In the genomic region with DNA sequence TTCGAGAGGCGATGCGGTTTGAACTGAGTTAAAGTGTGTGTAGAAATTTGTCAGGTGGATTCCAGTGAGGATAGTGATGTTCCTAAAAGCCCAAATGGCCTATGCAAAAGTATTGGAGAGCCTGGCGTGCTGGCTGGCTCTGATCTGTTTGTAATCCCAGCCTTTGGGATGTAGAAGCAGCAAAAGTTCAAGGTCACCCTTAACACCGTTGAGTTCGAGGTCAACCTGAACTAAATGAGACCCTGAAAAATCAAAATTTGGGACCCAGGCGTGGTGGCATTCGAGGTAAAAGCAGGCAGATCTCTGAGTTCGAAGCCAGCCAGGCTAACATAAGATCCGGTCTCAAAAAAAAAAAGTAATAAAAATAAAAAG, we compare ENCODE assay signal across 7 mouse cellular contexts. TPM values are rescaled to one million over a fixed set of nuclear protein-coding genes. Genes with fewer than 3 reads are reported as not detected.
DNase-seq lines count a peak whose midpoint lies in the region; ATAC-seq and TF ChIP-seq lines count a peak whose summit lies in the region.

No protein-coding gene starts in this region.

- no peak for TF ChIP-seq POLR2A in embryonic fibroblast, embryonic 13.5 days (IDR thresholded peaks at IDR 0.05; ENCODE audit: low read depth, low read length)

- WGBS in lung, embryonic 15.5 days = 28% methylated on average over 10 of the region's 10 CpGs
- 45% methylated on average over 10 of the region's 10 CpGs for WGBS in intestine, postnatal 0 days
- WGBS in neural tube, embryonic 15.5 days = 49% methylated on average over 10 of the region's 10 CpGs

- peak overlapping the region; percentile 82 for H3K4me2 ChIP-seq in lung, embryonic 15.5 days
- peak overlapping the region; percentile 89 for H3K4me2 ChIP-seq in intestine, postnatal 0 days (replicated peaks; ENCODE audit: low read depth)
- peak overlapping the region; percentile 94 for H3K4me2 ChIP-seq in neural tube, embryonic 15.5 days

- no peaks in the 10 kb centered on the region for H3K36me3 ChIP-seq in lung, embryonic 15.5 days
- H3K36me3 ChIP-seq in intestine, postnatal 0 days (ENCODE audit: control insufficient read depth, insufficient read depth) = no peaks in the 10 kb centered on the region
- no peaks in the 10 kb centered on the region; the same call in 1 of the 2 replicates for H3K36me3 ChIP-seq in neural tube, embryonic 15.5 days

- no peaks in the 10 kb centered on the region for H3K27me3 ChIP-seq in lung, embryonic 15.5 days
- no peaks in the 10 kb centered on the region for H3K27me3 ChIP-seq in intestine, postnatal 0 days (replicated peaks; ENCODE audit: control insufficient read depth, insufficient read depth, low read length)
- H3K27me3 ChIP-seq in neural tube, embryonic 15.5 days (replicated peaks) = no peaks in the 10 kb centered on the region

- H3K27ac ChIP-seq in lung, embryonic 15.5 days = peak overlapping the region; percentile 79
- H3K27ac ChIP-seq in embryonic fibroblast, embryonic 13.5 days (ENCODE audit: insufficient read depth, low read length) = no peak overlapping the region
- peak overlapping the region; percentile 46; the same call in 1 of the 2 replicates for H3K27ac ChIP-seq in intestine, postnatal 0 days (ENCODE audit: low read depth, low read length)
- peak overlapping the region; percentile 72 for H3K27ac ChIP-seq in neural tube, embryonic 15.5 days (replicated peaks)

- DNase-seq in lung, postnatal 25 days (ENCODE audit: low spot score) = no peak
- no peak for DNase-seq in thymus, postnatal 14 days
- no peak for DNase-seq in layer of hippocampus, postnatal 25 days (ENCODE audit: extremely low spot score in 1 of 2, low spot score in 1 of 2)

- H3K9me3 ChIP-seq in lung, embryonic 15.5 days = no peaks in the 10 kb centered on the region
- H3K9me3 ChIP-seq in intestine, postnatal 0 days (ENCODE audit: control insufficient read depth) = no peaks in the 10 kb centered on the region
- no peaks in the 10 kb centered on the region for H3K9me3 ChIP-seq in neural tube, embryonic 15.5 days (replicated peaks)

- TF ChIP-seq CTCF in embryonic fibroblast, embryonic 13.5 days (IDR thresholded peaks at IDR 0.05; ENCODE audit: borderline replicate concordance, insufficient read depth, low read length) = no peak
- no peak for TF ChIP-seq CTCF in intestine, postnatal 0 days (IDR thresholded peaks at IDR 0.05; ENCODE audit: low read depth)

- ATAC-seq in lung, embryonic 15.5 days (ENCODE audit: borderline replicate concordance, extremely low read depth, low FRiP score, low TSS enrichment) = no peak
- no peak for ATAC-seq in intestine, postnatal 0 days
- no peak for ATAC-seq in neural tube, embryonic 15.5 days (ENCODE audit: low FRiP score)

- H3K9ac ChIP-seq in lung, embryonic 15.5 days = peak overlapping the region; percentile 85
- H3K9ac ChIP-seq in intestine, postnatal 0 days (ENCODE audit: low read depth, low read length) = peak overlapping the region; percentile 66
- peak overlapping the region; percentile 68 for H3K9ac ChIP-seq in neural tube, embryonic 15.5 days (replicated peaks)

- H3K4me1 ChIP-seq in lung, embryonic 15.5 days = peaks cover 42% of the 10 kb centered on the region
- no peaks in the 10 kb centered on the region for H3K4me1 ChIP-seq in embryonic fibroblast, embryonic 13.5 days (ENCODE audit: control insufficient read depth, insufficient read depth, low read length)
- no peaks in the 10 kb centered on the region for H3K4me1 ChIP-seq in intestine, postnatal 0 days (replicated peaks; ENCODE audit: control insufficient read depth, insufficient read depth, low read length)
- H3K4me1 ChIP-seq in neural tube, embryonic 15.5 days = peaks cover 23% of the 10 kb centered on the region

- peak overlapping the region; percentile 90 for H3K4me3 ChIP-seq in lung, embryonic 15.5 days
- H3K4me3 ChIP-seq in embryonic fibroblast, embryonic 13.5 days (ENCODE audit: insufficient read depth, low read length) = peak overlapping the region; percentile 64
- peak overlapping the region; percentile 76 for H3K4me3 ChIP-seq in intestine, postnatal 0 days (ENCODE audit: low read depth, low read length)
- H3K4me3 ChIP-seq in neural tube, embryonic 15.5 days (replicated peaks) = peak overlapping the region; percentile 61

RNA-seq across cellular contexts. Expression of gene Smyd4, which starts 0.6 kb away (rescaled TPM):
- 14.4 and 14.6 TPM in 2 replicates for polyA plus RNA-seq in lung, embryonic 15.5 days (2015; fragmentation: Nextera tagmentation; extraction: Ambion mirVana)
- 6.5 and 7.3 TPM in 2 replicates for polyA plus RNA-seq in embryonic fibroblast, embryonic 13.5 days (2011; ENCODE audit: insufficient read length, low read depth, missing spikeins)
- polyA plus RNA-seq in intestine, postnatal 0 days (2015; fragmentation: Nextera tagmentation; extraction: Ambion mirVana) = 3.1 and 3.4 TPM in 2 replicates
- polyA plus RNA-seq in neural tube, embryonic 15.5 days (2015; fragmentation: Nextera tagmentation; extraction: Ambion mirVana) = 14.6 and 18.7 TPM in 2 replicates
- total RNA-seq in layer of hippocampus, postnatal 25 days (2021) = 10 to 100 TPM; 14.3 to 14.5 TPM

RNA-seq across cellular contexts. Expression of gene Rpa1, which starts 0.8 kb away (rescaled TPM):
- 169 and 176 TPM in 2 replicates for polyA plus RNA-seq in lung, embryonic 15.5 days (2015; fragmentation: Nextera tagmentation; extraction: Ambion mirVana)
- 98.3 and 104 TPM in 2 replicates for polyA plus RNA-seq in embryonic fibroblast, embryonic 13.5 days (2011; ENCODE audit: insufficient read length, low read depth, missing spikeins)
- 32.1 and 34.4 TPM in 2 replicates for polyA plus RNA-seq in intestine, postnatal 0 days (2015; fragmentation: Nextera tagmentation; extraction: Ambion mirVana)
- polyA plus RNA-seq in neural tube, embryonic 15.5 days (2015; fragmentation: Nextera tagmentation; extraction: Ambion mirVana) = 51.3 and 71.1 TPM in 2 replicates
- 10 to 100 TPM; 58.8 to 59.5 TPM for total RNA-seq in layer of hippocampus, postnatal 25 days (2021)
